Mouse (Mus musculus) lung, embryonic 14.5 days (tissue): ENCODE data around the gene Fam32a. TPM values are rescaled to one million over a fixed set of nuclear protein-coding genes. Genes with fewer than 3 reads are reported as not detected.

Source experiments
- ATAC-seq: fragments of 200-750 bp; cut with Nextera tagmentation; 2 replicates; pipeline ENCODE4 v1.8.0; 2017; ENCODE audit warnings: mild to moderate bottlenecking, moderate TSS enrichment, moderate library complexity; ENCODE audit not compliant: insufficient read depth
- DNase-seq: peaks from one replicate; pipeline ENCODE4 v3.0.0-alpha.2; 2015
- H3K27ac ChIP-seq: fragments of 300-500 bp; sonication (generic); 2 replicates; pipeline ENCODE4 v1.5.1; 2014; ENCODE audit warnings: low read depth, mild to moderate bottlenecking, moderate library complexity
- H3K27me3 ChIP-seq: fragments of 300-500 bp; sonication (generic); 2 replicates; pipeline ENCODE4 v1.6.1; 2014; ENCODE audit warnings: low read length, control low read depth; ENCODE audit not compliant: insufficient read depth
- H3K36me3 ChIP-seq: fragments of 300-500 bp; sonication (generic); 2 replicates; pipeline ENCODE4 v1.6.1; 2014; ENCODE audit warnings: control low read depth; ENCODE audit not compliant: insufficient read depth
- H3K4me1 ChIP-seq: fragments of 300-500 bp; sonication (generic); 2 replicates; pipeline ENCODE4 v1.6.1; 2014; ENCODE audit warnings: antibody characterized with exemption, control low read depth; ENCODE audit not compliant: insufficient read depth
- H3K4me2 ChIP-seq: fragments of 300-500 bp; sonication (generic); 2 replicates; pipeline ENCODE4 v1.6.1; 2014; ENCODE audit warnings: mild to moderate bottlenecking
- H3K4me3 ChIP-seq: fragments of 300-500 bp; sonication (generic); 2 replicates; pipeline ENCODE4 v1.5.1; 2014; ENCODE audit warnings: low read depth, low read length
- H3K9ac ChIP-seq: fragments of 300-500 bp; sonication (generic); 2 replicates; pipeline ENCODE4 v1.6.1; 2014
- H3K9me3 ChIP-seq: fragments of 300-500 bp; sonication (generic); 2 replicates; pipeline ENCODE4 v1.6.1; 2016; ENCODE audit warnings: low read depth, low read length, control low read depth
- CTCF ChIP-seq: IDR thresholded peaks from 2 replicates; pipeline ENCODE4 v1.5.1; 2016; ENCODE audit warnings: antibody characterized with exemption, low read depth
- WGBS: fragments of 180-500 bp; shearing (Covaris S2); extraction: QIAGEN DNeasy Blood & Tissue Kit; methylation state at CpG from one replicate; pipeline ENCODE4 v1.1.7; 2014; 5-methylcytosine and 5-hydroxymethylcytosine counted together
- polyA plus RNA-seq: library from polyadenylated mRNA; unstranded; fragments of >200 nt; fragmentation: Nextera tagmentation; extraction: Ambion mirVana; gene quantifications from 2 replicates; pipeline ENCODE4 v1.2.1, GENCODE M21; 2014

Fam32a gene
- polyA plus RNA-seq, 1 experiment from 2014 or later = 65.3 TPM

- H3K9me3 ChIP-seq = no peaks in the 10 kb centered on the region
- H3K36me3 ChIP-seq = 0 out of 2 replicates have a peak, but pooled peaks cover under 1% of the 10 kb centered on the region
- 51% methylated on average over 4 of the region's 4 CpGs for WGBS
- no peak overlapping the region for H3K4me2 ChIP-seq
- TF ChIP-seq CTCF = no peak
- H3K4me1 ChIP-seq = no peaks in the 10 kb centered on the region
- no peak overlapping the region for H3K4me3 ChIP-seq
- no peak for DNase-seq
- ATAC-seq = no peak; the same call in 1 of the 2 replicates
- H3K27me3 ChIP-seq = no peaks in the 10 kb centered on the region
- no peak overlapping the region for H3K9ac ChIP-seq
- no peak overlapping the region for H3K27ac ChIP-seq
Measured at GRCm38 (mm10) chr8:72260585-72260984, 41.1 kb downstream of the Fam32a start.

GRCm38 (mm10) chr8:72261019-72261418 lies 41.5 kb downstream of the Fam32a start:
- H3K4me3 ChIP-seq = no peak overlapping the region
- H3K27ac ChIP-seq = no peak overlapping the region
- no peaks in the 10 kb centered on the region for H3K4me1 ChIP-seq
- no peak overlapping the region for H3K9ac ChIP-seq
- 25% methylated on average over 2 of the region's 2 CpGs for WGBS
- no peaks in the 10 kb centered on the region for H3K27me3 ChIP-seq
- TF ChIP-seq CTCF = peak; percentile 93
- DNase-seq (peak; percentile 87), ATAC-seq (peak; percentile 55; the same call in 1 of the 2 replicates)
- no peaks in the 10 kb centered on the region for H3K9me3 ChIP-seq
- no peaks in the 10 kb centered on the region for H3K36me3 ChIP-seq
- H3K4me2 ChIP-seq = no peak overlapping the region

- no peak for ATAC-seq
- H3K27ac ChIP-seq = no peak overlapping the region
- no peaks in the 10 kb centered on the region for H3K4me1 ChIP-seq
- no peak overlapping the region for H3K4me3 ChIP-seq
- no peak for DNase-seq
- no peaks in the 10 kb centered on the region for H3K9me3 ChIP-seq
- H3K27me3 ChIP-seq = no peaks in the 10 kb centered on the region
- no peak overlapping the region for H3K9ac ChIP-seq
- H3K4me2 ChIP-seq = no peak overlapping the region
- no peak for TF ChIP-seq CTCF
- no peaks in the 10 kb centered on the region for H3K36me3 ChIP-seq
Measured at GRCm38 (mm10) chr8:72261431-72261830, 41.9 kb downstream of the Fam32a start.

- Histone ChIP-seq H3K27me3 (no peaks in the 10 kb centered on the region), H3K4me1 (no peaks in the 10 kb centered on the region)
- TF ChIP-seq CTCF = peak; percentile 45
Measured at GRCm38 (mm10) chr8:72261872-72262271, 42.3 kb downstream of the Fam32a start.

GRCm38 (mm10) chr8:72262756-72263155 lies 43.2 kb downstream of the Fam32a start:
- Histone ChIP-seq H3K4me2 (no peak overlapping the region), H3K9me3 (no peaks in the 10 kb centered on the region), H3K36me3 (no peaks in the 10 kb centered on the region), H3K27ac (no peak overlapping the region), H3K4me3 (no peak overlapping the region), H3K9ac (no peak overlapping the region), H3K4me1 (no peaks in the 10 kb centered on the region), H3K27me3 (no peaks in the 10 kb centered on the region)
- DNase-seq (no peak), ATAC-seq (no peak)
- 86% methylated on average over 2 of the region's 2 CpGs for WGBS
- TF ChIP-seq CTCF = no peak

More at GRCm38 (mm10) chr8:72261872-72262271, 42.3 kb downstream of the Fam32a start:
- Histone ChIP-seq H3K4me3 (no peak overlapping the region), H3K27ac (no peak overlapping the region), H3K9me3 (no peaks in the 10 kb centered on the region), H3K36me3 (no peaks in the 10 kb centered on the region), H3K9ac (no peak overlapping the region), H3K4me2 (no peak overlapping the region)
- no peak for DNase-seq
- no peak for ATAC-seq
- WGBS = 41% methylated on average over 5 of the region's 5 CpGs

GRCm38 (mm10) chr8:72263451-72263850 lies 43.9 kb downstream of the Fam32a start:
- no peak overlapping the region for H3K4me2 ChIP-seq
- no peaks in the 10 kb centered on the region for H3K27me3 ChIP-seq
- DNase-seq (no peak), ATAC-seq (no peak)
- H3K9me3 ChIP-seq = no peaks in the 10 kb centered on the region
- no peak overlapping the region for H3K9ac ChIP-seq
- no peak overlapping the region for H3K27ac ChIP-seq
- no peaks in the 10 kb centered on the region for H3K36me3 ChIP-seq
- H3K4me1 ChIP-seq = no peaks in the 10 kb centered on the region
- 57% methylated on average over 7 of the region's 7 CpGs for WGBS
- no peak overlapping the region for H3K4me3 ChIP-seq
- TF ChIP-seq CTCF = no peak

- ATAC-seq = no peak
- H3K36me3 ChIP-seq = no peaks in the 10 kb centered on the region
- H3K27me3 ChIP-seq = no peaks in the 10 kb centered on the region
- no peaks in the 10 kb centered on the region for H3K9me3 ChIP-seq
- DNase-seq = no peak
- TF ChIP-seq CTCF = no peak
- H3K4me3 ChIP-seq = no peak overlapping the region
- H3K4me2 ChIP-seq = no peak overlapping the region
- 45% methylated on average over 5 of the region's 7 CpGs for WGBS
- H3K9ac ChIP-seq = no peak overlapping the region
- no peak overlapping the region for H3K27ac ChIP-seq
- no peaks in the 10 kb centered on the region for H3K4me1 ChIP-seq
Measured at GRCm38 (mm10) chr8:72265342-72265741, 45.8 kb downstream of the Fam32a start.

GRCm38 (mm10) chr8:72266671-72267070 lies 47.1 kb downstream of the Fam32a start:
- H3K27ac ChIP-seq = no peak overlapping the region
- H3K36me3 ChIP-seq = no peaks in the 10 kb centered on the region
- H3K27me3 ChIP-seq = no peaks in the 10 kb centered on the region
- no peaks in the 10 kb centered on the region for H3K4me1 ChIP-seq
- no peak overlapping the region for H3K9ac ChIP-seq
- H3K4me2 ChIP-seq = no peak overlapping the region
- no peak for TF ChIP-seq CTCF
- H3K4me3 ChIP-seq = no peak overlapping the region
- DNase-seq (no peak), ATAC-seq (no peak)
- no peaks in the 10 kb centered on the region for H3K9me3 ChIP-seq
